Mouse (Mus musculus) brain, embryonic 14.5 days (tissue): Measurements from ENCODE around the gene Rlbp1.

Experiments used
- CTCF ChIP-seq: fragments of 200-500 bp; IDR thresholded peaks from 2 replicates; pipeline ENCODE4 v1.5.1; 2012; ENCODE audit warnings: inconsistent platforms, mild to moderate bottlenecking, moderate library complexity, borderline replicate concordance; ENCODE audit not compliant: insufficient read depth, insufficient read length; ENCODE audit errors: extremely low read depth
- POLR2A ChIP-seq: fragments of 200-500 bp; IDR thresholded peaks from 2 replicates; pipeline ENCODE4 v1.6.1; 2012; ENCODE audit warnings: mild to moderate bottlenecking, inconsistent platforms, borderline replicate concordance; ENCODE audit not compliant: poor library complexity, insufficient read depth, insufficient read length, severe bottlenecking; ENCODE audit errors: extremely low read depth

- no peak for TF ChIP-seq CTCF
- TF ChIP-seq POLR2A = no peak
Measured at GRCm38 (mm10) chr7:79393924-79394323, 7.1 kb upstream of the Rlbp1 start.
